Mouse (Mus musculus): ENCODE measurements around the gene Gm3591. TPM values are rescaled to one million over a fixed set of nuclear protein-coding genes. Genes with fewer than 3 reads are reported as not detected.
"Not testable (repeated sequence)": the region's sequence is repeated elsewhere in the genome, so short reads cannot be mapped to it uniquely, and the experiment has no call there.

The Gm3591 gene
- polyA plus RNA-seq (2016; fragmentation: Nextera tagmentation; extraction: Ambion mirVana), result 2.0 and 2.8 TPM in 2 replicates

DNA sequence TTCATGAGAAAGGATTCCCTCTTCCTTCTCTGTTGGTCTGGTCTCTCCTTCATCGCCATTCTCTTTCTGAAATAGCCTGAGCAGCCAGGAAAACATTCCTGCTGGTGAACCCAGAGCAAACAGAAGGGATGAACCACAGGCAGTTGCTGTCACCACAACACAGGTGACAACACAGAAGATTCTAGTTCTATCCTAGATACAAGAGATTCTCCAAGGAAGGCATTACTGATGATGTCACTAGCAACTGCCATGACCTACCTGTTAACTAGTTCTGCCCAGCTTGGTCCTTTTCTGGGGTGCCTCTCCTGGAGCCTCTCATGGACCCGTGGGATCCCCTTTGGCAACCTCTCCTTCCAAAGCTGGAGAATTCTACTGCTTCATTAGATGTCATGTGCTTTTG lies at the start of gene Gm3591:
Gene Gm3591 (minus strand): TSS at position 101 of the 400 bp plus-strand sequence.
- DNase-seq (ENCODE audit: low spot score); H3K27ac ChIP-seq: not testable (repeated sequence)
- no CpG with 5 or more reads among the region's 2 CpGs for WGBS

DNA sequence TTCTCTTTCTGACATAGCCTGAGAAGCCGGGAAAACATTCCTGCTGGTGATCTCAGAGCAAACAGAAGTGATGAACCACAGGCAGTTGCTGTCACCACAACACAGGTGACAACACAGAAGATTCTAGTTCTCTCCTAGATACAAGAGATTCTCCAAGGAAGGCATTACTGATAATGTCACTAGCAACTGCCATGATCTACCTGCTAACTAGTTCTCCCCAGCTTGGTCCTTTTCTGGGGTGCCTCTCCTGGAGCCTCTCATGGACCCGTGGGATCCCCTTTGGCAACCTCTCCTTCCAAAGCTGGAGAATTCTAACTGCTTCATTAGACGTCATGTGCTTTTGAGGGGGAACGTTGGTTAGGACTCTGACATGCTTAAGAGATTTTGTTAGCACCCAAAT lies 32.2 kb upstream of the Gm3591 start, which contains the start of gene Gm3594:
Gene Gm3594 (minus strand): TSS at position 101 of the 400 bp plus-strand sequence.
- not testable (repeated sequence) for H3K4me1 ChIP-seq; H3K27me3 ChIP-seq (ENCODE audit: insufficient read depth, poor library complexity, severe bottlenecking); H3K36me3 ChIP-seq; H3K9me3 ChIP-seq; H3K4me3 ChIP-seq; H3K27ac ChIP-seq; DNase-seq (ENCODE audit: low spot score)
- no CpG with 5 or more reads among the region's 4 CpGs for WGBS

More for the DNA sequence above, at the start of gene Gm3591:
- H3K27me3 ChIP-seq (ENCODE audit: insufficient read depth, poor library complexity, severe bottlenecking); H3K9me3 ChIP-seq; H3K4me1 ChIP-seq; H3K36me3 ChIP-seq; H3K4me3 ChIP-seq: not testable (repeated sequence)

DNA sequence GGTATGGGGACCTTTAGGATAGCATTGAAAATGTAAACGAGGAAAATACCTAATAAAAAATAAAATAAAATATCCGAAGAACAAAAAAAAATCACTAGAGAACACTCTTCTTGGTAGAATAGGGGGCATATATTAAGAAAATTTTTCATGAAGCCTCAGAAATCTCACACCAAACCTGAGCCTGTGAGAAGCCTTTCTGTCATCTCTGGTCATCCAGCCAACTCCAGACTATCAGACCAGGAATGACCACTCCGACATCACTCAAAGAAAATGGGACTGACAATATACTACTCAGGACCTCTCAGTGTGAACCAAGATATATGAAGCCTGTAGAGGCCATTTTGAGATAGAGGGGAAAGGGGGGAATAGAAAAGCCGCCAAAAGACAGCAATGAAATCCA lies 28.5 kb upstream of the Gm3591 start:
- not testable (repeated sequence) for H3K36me3 ChIP-seq; DNase-seq (ENCODE audit: low spot score); H3K27ac ChIP-seq; H3K4me3 ChIP-seq; H3K4me1 ChIP-seq; H3K9me3 ChIP-seq; H3K27me3 ChIP-seq (ENCODE audit: insufficient read depth, poor library complexity, severe bottlenecking)
- 79% methylated on average over 2 of the region's 4 CpGs for WGBS

DNA sequence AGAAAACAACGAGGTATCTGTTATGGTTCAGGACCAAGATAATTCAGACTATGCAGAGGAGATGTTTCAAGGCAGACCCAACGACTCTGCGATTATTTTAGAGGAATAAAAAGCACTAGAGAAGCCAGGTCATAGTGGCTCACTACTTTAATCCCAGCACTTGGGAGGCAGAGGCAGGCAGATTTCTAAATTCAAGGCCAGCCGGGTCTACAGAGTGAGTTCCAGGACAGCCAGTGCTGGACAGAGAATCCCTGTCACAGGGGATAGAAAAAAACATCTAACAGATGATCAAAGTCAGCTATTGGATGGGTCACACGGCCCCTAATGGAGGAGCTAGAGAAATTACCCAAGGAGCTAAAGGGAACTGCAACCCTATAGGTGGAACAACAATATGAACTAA lies 27.9 kb upstream of the Gm3591 start:
- not testable (repeated sequence) for H3K4me1 ChIP-seq
- 46% methylated on average over 2 of the region's 5 CpGs for WGBS

DNA sequence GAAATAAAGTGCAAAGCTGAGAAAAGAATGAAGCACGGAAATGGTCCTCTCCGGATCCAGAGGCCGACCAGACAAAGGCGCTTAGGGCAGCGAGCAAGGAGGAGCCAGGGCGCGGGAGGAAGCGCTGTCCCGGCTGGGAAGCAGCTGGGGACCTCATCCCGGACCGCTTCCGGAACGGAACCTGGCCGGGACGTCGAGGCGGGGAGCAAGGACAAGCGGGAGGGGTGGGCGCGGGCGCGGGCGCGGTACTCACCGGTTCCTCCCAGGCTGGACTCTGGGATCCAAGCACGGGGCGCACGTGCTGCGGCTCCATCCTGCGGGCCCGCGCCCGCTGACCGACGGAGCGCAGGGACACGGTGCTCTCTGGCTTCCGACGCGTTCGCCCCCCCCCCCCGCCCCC lies 14.5 kb upstream of the Gm3591 start:
- H3K27ac ChIP-seq; H3K9me3 ChIP-seq; H3K36me3 ChIP-seq; H3K27me3 ChIP-seq (ENCODE audit: insufficient read depth, poor library complexity, severe bottlenecking); H3K4me1 ChIP-seq; DNase-seq (ENCODE audit: low spot score); H3K4me3 ChIP-seq: not testable (repeated sequence)
- 11% methylated on average over 11 of the region's 42 CpGs for WGBS

More for the DNA sequence above, 27.9 kb upstream of the Gm3591 start:
- not testable (repeated sequence) for H3K27me3 ChIP-seq (ENCODE audit: insufficient read depth, poor library complexity, severe bottlenecking); DNase-seq (ENCODE audit: low spot score); H3K36me3 ChIP-seq; H3K9me3 ChIP-seq; H3K27ac ChIP-seq; H3K4me3 ChIP-seq

DNA sequence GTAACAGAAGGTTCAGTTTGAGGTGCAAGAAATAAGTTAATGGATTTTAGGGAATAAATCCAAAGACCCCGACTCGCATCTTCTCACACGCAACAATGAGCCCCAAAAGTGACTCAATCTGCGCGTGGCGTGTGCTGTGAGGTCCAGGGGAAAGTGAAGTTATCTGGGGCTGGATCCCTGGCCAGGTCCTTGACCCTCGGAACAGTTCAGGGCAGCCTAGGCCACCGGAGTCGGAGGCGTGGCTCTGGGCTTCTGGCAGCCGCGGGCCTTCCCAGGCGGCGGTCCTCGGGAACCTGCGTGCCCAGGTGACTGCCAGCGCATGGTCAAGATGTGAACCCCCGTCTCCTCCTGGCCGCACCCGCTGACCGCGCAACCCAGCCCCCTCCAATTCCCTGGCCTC lies 14.1 kb upstream of the Gm3591 start:
- not testable (repeated sequence) for H3K36me3 ChIP-seq; H3K9me3 ChIP-seq; DNase-seq (ENCODE audit: low spot score); H3K4me1 ChIP-seq; H3K27ac ChIP-seq; H3K27me3 ChIP-seq (ENCODE audit: insufficient read depth, poor library complexity, severe bottlenecking)
- H3K4me3 ChIP-seq, result peak overlapping the region; percentile 39; the same call in 1 of the 2 replicates
- WGBS, result 17% methylated on average over 22 of the region's 22 CpGs

DNA sequence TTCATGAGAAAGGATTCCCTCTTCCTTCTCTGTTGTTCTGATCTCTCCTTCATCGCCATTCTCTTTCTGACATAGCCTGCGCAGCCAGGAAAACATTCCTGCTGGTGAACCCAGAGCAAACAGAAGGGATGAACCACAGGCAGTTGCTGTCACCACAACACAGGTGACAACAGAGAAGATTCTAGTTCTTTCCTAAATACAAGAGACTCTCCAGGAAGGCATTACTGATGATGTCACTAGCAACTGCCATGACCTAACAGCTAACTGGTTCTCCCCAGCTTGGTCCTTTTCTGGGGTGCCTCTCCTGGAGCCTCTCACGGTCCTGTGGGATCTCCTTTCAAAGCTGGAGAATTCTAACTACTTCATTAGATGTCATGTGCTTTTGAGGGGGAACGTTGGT lies 22.1 kb downstream of the Gm3591 start, which contains the start of gene Gm16440:
Gene Gm16440 (minus strand): TSS at position 101 of the 400 bp plus-strand sequence.
- not testable (repeated sequence) for DNase-seq (ENCODE audit: low spot score); H3K27me3 ChIP-seq (ENCODE audit: insufficient read depth, poor library complexity, severe bottlenecking); H3K4me1 ChIP-seq; H3K27ac ChIP-seq; H3K4me3 ChIP-seq; H3K9me3 ChIP-seq; H3K36me3 ChIP-seq
- WGBS, result 66% methylated on average over 2 of the region's 4 CpGs

Other genes with a start within 250 kb of the Gm3591 start
- not detected in 2 replicates for gene Gm21560, start 193.2 kb downstream of the Gm3591 start, polyA plus RNA-seq (2016; fragmentation: Nextera tagmentation; extraction: Ambion mirVana)
- gene Gm3411, start 125.2 kb downstream of the Gm3591 start, polyA plus RNA-seq (2016; fragmentation: Nextera tagmentation; extraction: Ambion mirVana), result 2.8 and 2.9 TPM in 2 replicates
- gene Gm21103, start 107.6 kb downstream of the Gm3591 start, polyA plus RNA-seq (2016; fragmentation: Nextera tagmentation; extraction: Ambion mirVana), result 0.17 TPM in 1 of 2 replicates, not detected in the other
- gene Gm3618, start 68.8 kb downstream of the Gm3591 start, polyA plus RNA-seq (2016; fragmentation: Nextera tagmentation; extraction: Ambion mirVana), result not detected in 2 replicates
- not detected in 2 replicates for gene Gm16440, start 22.2 kb downstream of the Gm3591 start, polyA plus RNA-seq (2016; fragmentation: Nextera tagmentation; extraction: Ambion mirVana)
- not detected in 2 replicates for gene Gm3594, start 32.1 kb upstream of the Gm3591 start, polyA plus RNA-seq (2016; fragmentation: Nextera tagmentation; extraction: Ambion mirVana)
- not detected in 2 replicates for gene Gm8356, start 124.8 kb upstream of the Gm3591 start, polyA plus RNA-seq (2016; fragmentation: Nextera tagmentation; extraction: Ambion mirVana)
- gene Gm3629, start 178.1 kb upstream of the Gm3591 start, polyA plus RNA-seq (2016; fragmentation: Nextera tagmentation; extraction: Ambion mirVana), result 0.17 and 0.49 TPM in 2 replicates
- 0.36 TPM in 1 of 2 replicates, not detected in the other for gene Gm3460, start 209.9 kb upstream of the Gm3591 start, polyA plus RNA-seq (2016; fragmentation: Nextera tagmentation; extraction: Ambion mirVana)

All from heart, embryonic 10.5 days (tissue).